1 mouse cellular context compared by ENCODE assay signal in genomic region chr4:33111358-33111757, GRCm38 (mm10).
A peak's percentile ranks its signal among the peaks of the same experiment; 100 is the strongest.
TF ChIP-seq lines count a peak whose summit lies in the region.

No protein-coding gene starts in this region.

TF ChIP-seq in CH12.LX, 34 proteins besides CTCF, POLR2A, EP300 and RAD21 (continued from another document):
- TF ChIP-seq MXI1 (IDR thresholded peaks at IDR 0.05; ENCODE audit: low read depth, low read length) (no peak), POLR2AphosphoS2 (IDR thresholded peaks at IDR 0.05; ENCODE audit: low read depth, low read length) (no peak), JUND (conservative IDR thresholded peaks at IDR 0.05; ENCODE audit: low read depth, low read length) (no peak), SIN3A (IDR thresholded peaks at IDR 0.05; ENCODE audit: low read length) (no peak), BHLHE40 (IDR thresholded peaks at IDR 0.05; ENCODE audit: low read depth, low read length) (peak; percentile 89), MAZ (IDR thresholded peaks at IDR 0.05; ENCODE audit: low read depth, low read length) (no peak)
